Mouse (Mus musculus) bone marrow, adult 2 months (tissue): ENCODE measurements around the gene Atp8a2.

Experiments used
- CTCF ChIP-seq: fragments of 200-500 bp; IDR thresholded peaks from 2 replicates; pipeline ENCODE4 v1.5.1; 2011; ENCODE audit warnings: low read length, control low read depth; ENCODE audit not compliant: control insufficient read depth, insufficient read depth
- POLR2A ChIP-seq: fragments of 200-500 bp; IDR thresholded peaks from 2 replicates; pipeline ENCODE4 v1.6.1; 2011; ENCODE audit warnings: low read depth, mild to moderate bottlenecking, control low read depth, low read length, borderline replicate concordance; ENCODE audit not compliant: control insufficient read depth

DNA sequence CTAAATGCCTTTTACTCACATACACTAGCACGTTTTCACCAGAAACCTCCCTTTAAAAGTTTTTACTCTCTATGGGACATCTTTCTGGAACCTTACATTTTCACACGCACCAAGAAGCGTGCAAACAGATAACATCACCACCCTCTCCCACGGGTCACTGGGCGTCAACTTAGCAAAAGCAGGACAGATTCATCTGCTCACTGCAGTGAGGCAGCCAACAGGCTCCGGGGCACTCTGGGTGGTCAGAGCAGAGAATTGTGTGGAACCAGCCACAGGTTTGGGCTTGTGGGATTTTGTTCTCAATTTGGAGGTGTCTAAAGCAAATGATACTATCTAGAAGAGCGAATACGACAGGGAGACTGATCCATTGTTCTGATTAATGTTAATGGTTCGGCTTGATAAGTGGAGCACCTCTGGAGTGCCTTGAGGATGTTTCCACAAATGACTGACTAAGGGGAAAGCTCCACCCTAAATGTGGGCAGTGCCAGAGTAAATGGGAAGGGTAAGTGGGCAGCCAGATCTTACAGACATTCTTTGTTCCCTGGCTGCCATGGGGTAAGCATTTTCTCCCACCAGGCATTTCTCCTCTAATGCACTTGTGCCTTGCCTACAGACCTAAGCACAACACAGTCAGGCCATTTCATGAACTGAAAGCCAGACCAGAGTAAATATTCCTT, 236.6 kb downstream of the Atp8a2 start:
- TF ChIP-seq CTCF, result no peak
- TF ChIP-seq POLR2A, result no peak
